Mouse (Mus musculus) liver, embryonic 11.5 days (tissue): Measurements from ENCODE around the gene Svs4. TPM values are rescaled to one million over a fixed set of nuclear protein-coding genes. Genes with fewer than 3 reads are reported as not detected.
"Not testable (repeated sequence)": the region's sequence is repeated elsewhere in the genome, so short reads cannot be mapped to it uniquely, and the experiment has no call there.

Experiments used
- ATAC-seq: fragments of 200-750 bp; cut with Nextera tagmentation; replicated peaks from 2 replicates; pipeline ENCODE4 v1.8.0; 2017; ENCODE audit warnings: moderate number of reproducible peaks, mild to moderate bottlenecking, moderate TSS enrichment, moderate library complexity; ENCODE audit not compliant: low FRiP score
- DNase-seq: peaks from one replicate; pipeline ENCODE4 v3.0.0-alpha.2; 2017; ENCODE audit warnings: low spot score
- H3K27ac ChIP-seq: fragments of 300-500 bp; sonication (generic); 2 replicates; pipeline ENCODE4 v1.5.1; 2014; ENCODE audit warnings: mild to moderate bottlenecking, low read depth, low read length, control low read depth
- H3K27me3 ChIP-seq: fragments of 300-500 bp; sonication (generic); replicated peaks from 2 replicates; pipeline ENCODE4 v1.6.1; 2014; ENCODE audit warnings: low read length, mixed read lengths; ENCODE audit not compliant: control insufficient read depth, insufficient read depth
- H3K36me3 ChIP-seq: fragments of 300-500 bp; sonication (generic); 2 replicates; pipeline ENCODE4 v1.6.1; 2014; ENCODE audit warnings: mild to moderate bottlenecking, low read length, moderate library complexity, mixed read lengths; ENCODE audit not compliant: control insufficient read depth, insufficient read depth
- H3K4me1 ChIP-seq: fragments of 300-500 bp; sonication (generic); replicated peaks from 2 replicates; pipeline ENCODE4 v1.6.1; 2014; ENCODE audit warnings: low read length, mixed read lengths; ENCODE audit not compliant: control insufficient read depth, insufficient read depth
- H3K4me2 ChIP-seq: fragments of 300-500 bp; sonication (generic); 2 replicates; pipeline ENCODE4 v1.6.1; 2014; ENCODE audit warnings: mild to moderate bottlenecking, control low read depth, moderate library complexity
- H3K4me3 ChIP-seq: fragments of 300-500 bp; sonication (generic); 2 replicates; pipeline ENCODE4 v1.5.1; 2014; ENCODE audit warnings: low read depth, low read length, control low read depth
- H3K9ac ChIP-seq: fragments of 300-500 bp; sonication (generic); 2 replicates; pipeline ENCODE4 v1.6.1; 2014; ENCODE audit warnings: low read depth, low read length, control low read depth
- H3K9me3 ChIP-seq: fragments of 300-500 bp; sonication (generic); 2 replicates; pipeline ENCODE4 v1.6.1; 2016; ENCODE audit warnings: low read length, inconsistent platforms, mixed read lengths; ENCODE audit not compliant: control insufficient read depth
- WGBS: fragments of 180-500 bp; shearing (Covaris S2); extraction: QIAGEN DNeasy Blood & Tissue Kit; methylation state at CpG from one replicate; pipeline ENCODE4 v1.1.7; 2014; 5-methylcytosine and 5-hydroxymethylcytosine counted together
- polyA plus RNA-seq: library from polyadenylated mRNA; unstranded; fragments of >200 nt; fragmentation: Nextera tagmentation; extraction: Ambion mirVana; gene quantifications from 2 replicates; pipeline ENCODE4 v1.2.1, GENCODE M21; 2014

The Svs4 gene
- not detected in 2 replicates for polyA plus RNA-seq

GRCm38 (mm10) chr2:164278359-164278758 lies at the start of gene Svs4:
Gene Svs4 (minus strand): TSS chr2:164278459.
- H3K9ac ChIP-seq: no peak within 1 kb of the TSS
- no peak within 1 kb of the TSS for H3K27ac ChIP-seq
- no peaks in the 10 kb centered on the region for H3K9me3 ChIP-seq
- H3K4me2 ChIP-seq: no peak within 1 kb of the TSS
- DNase-seq (no peak), ATAC-seq (no peak)
- no peaks in the 10 kb centered on the region for H3K27me3 ChIP-seq
- no peaks in the 10 kb centered on the region for H3K4me1 ChIP-seq
- H3K4me3 ChIP-seq: no peak within 1 kb of the TSS
- WGBS: 82% methylated on average over 4 of the region's 4 CpGs
- H3K36me3 ChIP-seq: no peaks in the 10 kb centered on the region

GRCm38 (mm10) chr2:164320983-164321382 lies 42.7 kb upstream of the Svs4 start:
- H3K27me3 ChIP-seq: no peaks in the 10 kb centered on the region
- H3K36me3 ChIP-seq: no peaks in the 10 kb centered on the region
- no peak overlapping the region for H3K4me3 ChIP-seq
- no peak overlapping the region for H3K4me2 ChIP-seq
- H3K9ac ChIP-seq: no peak overlapping the region
- ATAC-seq (no peak), DNase-seq (no peak)
- H3K27ac ChIP-seq: no peak overlapping the region
- H3K4me1 ChIP-seq: no peaks in the 10 kb centered on the region
- 77% methylated on average over 6 of the region's 6 CpGs for WGBS
- no peaks in the 10 kb centered on the region for H3K9me3 ChIP-seq

- H3K4me1 ChIP-seq, H3K9me3 ChIP-seq, H3K4me2 ChIP-seq, H3K27me3 ChIP-seq, H3K9ac ChIP-seq, H3K27ac ChIP-seq, DNase-seq, H3K36me3 ChIP-seq, ATAC-seq, H3K4me3 ChIP-seq: not testable (repeated sequence)
- WGBS: 80% methylated on average over 1 of the region's 1 CpGs
Measured at GRCm38 (mm10) chr2:164316451-164316850, 38.2 kb upstream of the Svs4 start, which contains the start of gene Svs6. Gene Svs6 (plus strand): TSS chr2:164316751.

GRCm38 (mm10) chr2:164315460-164315859 lies 37.2 kb upstream of the Svs4 start:
- not testable (repeated sequence) for ATAC-seq, H3K4me2 ChIP-seq, DNase-seq, H3K4me3 ChIP-seq, H3K9ac ChIP-seq, H3K27ac ChIP-seq, H3K4me1 ChIP-seq, H3K36me3 ChIP-seq, H3K27me3 ChIP-seq, H3K9me3 ChIP-seq

GRCm38 (mm10) chr2:164312599-164312998 lies 34.3 kb upstream of the Svs4 start:
- Histone ChIP-seq H3K27me3 (no peaks in the 10 kb centered on the region), H3K9ac (no peak overlapping the region), H3K27ac (no peak overlapping the region), H3K36me3 (no peaks in the 10 kb centered on the region), H3K4me1 (no peaks in the 10 kb centered on the region), H3K4me2 (no peak overlapping the region), H3K9me3 (no peaks in the 10 kb centered on the region), H3K4me3 (no peak overlapping the region)
- WGBS: 79% methylated on average over 5 of the region's 5 CpGs
- no peak for DNase-seq
- no peak for ATAC-seq

- H3K36me3 ChIP-seq, H3K4me2 ChIP-seq, ATAC-seq, H3K4me3 ChIP-seq, H3K9me3 ChIP-seq, H3K4me1 ChIP-seq, H3K27me3 ChIP-seq, DNase-seq, H3K27ac ChIP-seq, H3K9ac ChIP-seq: not testable (repeated sequence)
- WGBS: 63% methylated on average over 1 of the region's 1 CpGs
Measured at GRCm38 (mm10) chr2:164288968-164289367, 10.7 kb upstream of the Svs4 start, which contains the start of gene Svs3a. Gene Svs3a (plus strand): TSS chr2:164289268.

GRCm38 (mm10) chr2:164256540-164256939 lies 21.7 kb downstream of the Svs4 start, which contains the start of gene Svs3b:
Gene Svs3b (minus strand): TSS chr2:164256640.
- not testable (repeated sequence) for H3K27ac ChIP-seq, H3K4me1 ChIP-seq, H3K9me3 ChIP-seq, ATAC-seq, H3K9ac ChIP-seq, H3K4me3 ChIP-seq, DNase-seq, H3K27me3 ChIP-seq, H3K36me3 ChIP-seq, H3K4me2 ChIP-seq
- WGBS: 80% methylated on average over 1 of the region's 1 CpGs

- 77% methylated on average over 3 of the region's 3 CpGs for WGBS
- no peak for ATAC-seq
Measured at GRCm38 (mm10) chr2:164238366-164238765, 39.9 kb downstream of the Svs4 start, which contains the start of gene Svs2. Gene Svs2 (minus strand): TSS chr2:164238466.

GRCm38 (mm10) chr2:164232671-164233070 lies 45.6 kb downstream of the Svs4 start:
- no peak overlapping the region for H3K4me3 ChIP-seq
- H3K27me3 ChIP-seq: no peaks in the 10 kb centered on the region
- H3K9ac ChIP-seq: no peak overlapping the region
- H3K4me2 ChIP-seq: no peak overlapping the region
- no peaks in the 10 kb centered on the region for H3K9me3 ChIP-seq
- no peaks in the 10 kb centered on the region for H3K36me3 ChIP-seq
- WGBS: 87% methylated on average over 8 of the region's 8 CpGs
- DNase-seq: no peak
- no peak for ATAC-seq
- H3K4me1 ChIP-seq: no peaks in the 10 kb centered on the region
- no peak overlapping the region for H3K27ac ChIP-seq

More at GRCm38 (mm10) chr2:164238366-164238765, 39.9 kb downstream of the Svs4 start, which contains the start of gene Svs2:
- Histone ChIP-seq H3K9me3 (no peaks in the 10 kb centered on the region), H3K4me3 (no peak within 1 kb of the TSS), H3K27me3 (no peaks in the 10 kb centered on the region), H3K36me3 (no peaks in the 10 kb centered on the region), H3K27ac (no peak within 1 kb of the TSS), H3K9ac (no peak within 1 kb of the TSS), H3K4me2 (no peak within 1 kb of the TSS), H3K4me1 (no peaks in the 10 kb centered on the region)
- no peak for DNase-seq
